Mouse (Mus musculus) CD8-positive naive resting alpha-beta T cell, adult 57 days (primary cell): ENCODE data around the gene Olfr512. TPM values are rescaled to one million over a fixed set of nuclear protein-coding genes. Genes with fewer than 3 reads are reported as not detected.

Experiments
- total RNA-seq: library from RNA; stranded (reverse); gene quantifications from one replicate; pipeline ENCODE4 v1.2.4, GENCODE M21; 2023

The Olfr512 gene
- not detected for total RNA-seq

DNA sequence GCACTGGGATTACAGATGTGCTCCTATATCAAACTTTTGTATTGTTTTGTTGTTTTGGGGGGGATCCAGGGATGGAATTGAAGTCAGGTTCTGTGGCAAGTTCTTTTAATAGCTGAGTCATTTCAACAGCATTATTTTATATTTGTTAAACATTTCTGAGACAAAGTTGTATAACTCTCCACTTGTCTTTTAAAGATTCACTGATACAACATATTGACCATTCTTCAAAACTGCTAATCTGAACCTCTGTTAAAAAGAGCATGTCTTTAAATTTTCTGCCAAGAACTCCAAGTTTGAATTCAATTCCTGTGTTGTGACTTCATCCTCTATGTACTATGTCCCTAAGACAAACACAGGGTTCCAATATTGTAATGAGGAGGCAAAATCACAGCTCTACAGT lies at the start of gene Olfr512:
TSS of gene Olfr512 (plus strand) at position 301 of the 400 bp plus-strand sequence.

DNA sequence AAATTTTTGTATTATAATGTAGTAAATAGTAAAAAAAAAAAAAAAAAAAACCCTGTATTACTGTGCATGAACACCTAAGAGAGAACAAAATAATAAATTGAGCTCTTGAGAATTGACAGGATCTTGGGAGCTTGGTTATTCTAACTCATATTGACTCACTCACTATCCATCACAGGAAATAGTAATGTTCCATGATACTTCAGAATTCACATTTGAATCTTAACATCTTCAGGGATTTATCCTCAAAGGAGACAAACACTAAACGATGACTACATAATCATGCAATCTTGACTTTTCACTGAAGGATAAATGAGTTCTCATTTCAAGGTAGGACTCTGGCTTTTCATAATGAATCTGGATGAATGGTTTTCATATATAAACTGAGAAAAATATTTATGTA lies 47.0 kb upstream of the Olfr512 start, which contains the start of gene Olfr510:
TSS of gene Olfr510 (plus strand) at position 301 of the 400 bp plus-strand sequence.

DNA sequence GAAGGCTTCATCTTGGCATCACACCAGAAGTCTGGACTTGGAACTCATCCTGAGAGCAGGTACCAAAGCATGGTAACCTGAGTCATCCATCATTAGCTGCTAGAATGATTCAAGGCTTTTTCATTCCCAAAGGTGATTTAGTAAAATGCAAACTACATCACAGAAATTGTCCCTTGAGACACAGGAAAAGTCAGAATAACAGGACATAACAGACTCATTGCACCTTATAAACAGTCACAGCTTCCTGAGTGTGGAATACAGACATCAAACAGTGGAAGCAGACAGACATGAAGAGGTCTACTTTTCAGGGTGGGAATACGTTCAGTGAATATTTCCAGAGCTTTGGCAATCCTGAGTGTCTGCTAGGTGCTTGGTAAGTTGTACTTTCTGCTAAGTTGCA lies 37.6 kb downstream of the Olfr512 start, which contains the start of gene Olfr513:
TSS of gene Olfr513 (plus strand) at position 301 of the 400 bp plus-strand sequence.

Other genes starting within 250 kb of the Olfr512 start
- gene Olfr498, start 248.0 kb upstream of the Olfr512 start, total RNA-seq = not detected
- gene Olfr502, start 188.3 kb upstream of the Olfr512 start, total RNA-seq = not detected
- gene Olfr503, start 168.8 kb upstream of the Olfr512 start, total RNA-seq = not detected
- not detected for gene Olfr504, start 147.5 kb upstream of the Olfr512 start, total RNA-seq
- gene Olfr506, start 102.5 kb upstream of the Olfr512 start, total RNA-seq = not detected
- not detected for gene Olfr507, start 91.5 kb upstream of the Olfr512 start, total RNA-seq
- gene Olfr508, start 83.3 kb upstream of the Olfr512 start, total RNA-seq = not detected
- not detected for gene Olfr509, start 61.4 kb upstream of the Olfr512 start, total RNA-seq
- not detected for gene Olfr510, start 46.9 kb upstream of the Olfr512 start, total RNA-seq
- gene Olfr513, start 37.7 kb downstream of the Olfr512 start, total RNA-seq = not detected
- not detected for gene Olfr514, start 112.7 kb downstream of the Olfr512 start, total RNA-seq
- not detected for gene Olfr516, start 137.2 kb downstream of the Olfr512 start, total RNA-seq
- gene Olfr517, start 159.1 kb downstream of the Olfr512 start, total RNA-seq = not detected
- not detected for gene Olfr518, start 171.7 kb downstream of the Olfr512 start, total RNA-seq
- not detected for gene Olfr519, start 181.1 kb downstream of the Olfr512 start, total RNA-seq
- 1.7 TPM for gene Nlrp10, start 216.9 kb downstream of the Olfr512 start, total RNA-seq
- gene Eif3f, start 221.1 kb downstream of the Olfr512 start, total RNA-seq = 256 TPM
- gene Tub, start 237.0 kb downstream of the Olfr512 start, total RNA-seq = 0.86 TPM